Mouse (Mus musculus): ENCODE data around the gene Dpp8. TPM values are rescaled to one million over a fixed set of nuclear protein-coding genes. Genes with fewer than 3 reads are reported as not detected.

The Dpp8 gene
- polyA plus RNA-seq, 1 experiment = 77.6 TPM

DNA sequence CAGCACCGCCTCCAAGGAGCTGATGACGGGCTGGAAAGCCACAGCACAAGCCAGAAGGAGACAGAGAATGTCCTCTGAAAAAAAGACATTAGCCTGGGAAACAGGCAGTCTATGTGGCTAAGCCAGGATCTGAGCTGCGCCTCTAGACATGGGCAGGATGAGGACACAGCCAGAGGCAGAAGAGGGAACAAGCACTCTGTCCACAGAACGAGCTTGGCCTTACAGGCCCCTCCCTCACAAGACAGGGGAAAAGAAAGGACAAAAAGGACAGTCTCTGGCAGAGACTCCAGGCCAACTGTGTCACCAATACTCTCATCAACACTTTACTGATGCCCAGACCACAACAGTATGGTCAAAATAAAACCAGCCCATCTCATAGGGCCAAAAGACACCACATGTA, 30.7 kb upstream of the Dpp8 start:
- no peak for DNase-seq
- Histone ChIP-seq H3K4me3 (ENCODE audit: control insufficient read depth, insufficient read depth, low read length) (no peak overlapping the region), H3K27me3 (ENCODE audit: control insufficient read depth, insufficient read depth, low read length) (no peaks in the 10 kb centered on the region), H3K27ac (ENCODE audit: control insufficient read depth, insufficient read depth, low read length) (no peak overlapping the region), H3K4me1 (replicated peaks; ENCODE audit: control insufficient read depth, insufficient read depth, low read length) (no peaks in the 10 kb centered on the region), H3K36me3 (ENCODE audit: control insufficient read depth, insufficient read depth, low read length) (peaks cover 7% of the 10 kb centered on the region)
- 81% methylated on average over 4 of the region's 4 CpGs for WGBS
- TF ChIP-seq CTCF (IDR thresholded peaks at IDR 0.05; ENCODE audit: borderline replicate concordance, control insufficient read depth, extremely low read depth, insufficient read depth, low read length, poor library complexity) = no peak
- TF ChIP-seq POLR2A (IDR thresholded peaks at IDR 0.05; ENCODE audit: control insufficient read depth, extremely low read depth, insufficient read depth, low read length, poor library complexity) = no peak

- no peak for DNase-seq
- WGBS = 97% methylated on average over 8 of the region's 8 CpGs
- H3K27ac ChIP-seq (ENCODE audit: control insufficient read depth, insufficient read depth, low read length) = no peak overlapping the region
- H3K4me1 ChIP-seq (replicated peaks; ENCODE audit: control insufficient read depth, insufficient read depth, low read length) = 0 out of 2 replicates have a peak, but pooled peaks cover 2% of the 10 kb centered on the region
- no peak overlapping the region for H3K4me3 ChIP-seq (ENCODE audit: control insufficient read depth, insufficient read depth, low read length)
- TF ChIP-seq CTCF (IDR thresholded peaks at IDR 0.05; ENCODE audit: borderline replicate concordance, control insufficient read depth, extremely low read depth, insufficient read depth, low read length, poor library complexity) = no peak
- no peak for TF ChIP-seq POLR2A (IDR thresholded peaks at IDR 0.05; ENCODE audit: control insufficient read depth, extremely low read depth, insufficient read depth, low read length, poor library complexity)
- peaks cover 7% of the 10 kb centered on the region; the same call in 1 of the 2 replicates for H3K36me3 ChIP-seq (ENCODE audit: control insufficient read depth, insufficient read depth, low read length)
- H3K27me3 ChIP-seq (ENCODE audit: control insufficient read depth, insufficient read depth, low read length) = no peaks in the 10 kb centered on the region
Observed at GRCm38 (mm10) chr9:65005737-65006136, 26.5 kb upstream of the Dpp8 start.

GRCm38 (mm10) chr9:65010632-65011031, 21.6 kb upstream of the Dpp8 start:
- 66% methylated on average over 8 of the region's 8 CpGs for WGBS
- peak; percentile 13 for DNase-seq
- no peak for TF ChIP-seq CTCF (IDR thresholded peaks at IDR 0.05; ENCODE audit: borderline replicate concordance, control insufficient read depth, extremely low read depth, insufficient read depth, low read length, poor library complexity)
- TF ChIP-seq POLR2A (IDR thresholded peaks at IDR 0.05; ENCODE audit: control insufficient read depth, extremely low read depth, insufficient read depth, low read length, poor library complexity) = no peak

DNA sequence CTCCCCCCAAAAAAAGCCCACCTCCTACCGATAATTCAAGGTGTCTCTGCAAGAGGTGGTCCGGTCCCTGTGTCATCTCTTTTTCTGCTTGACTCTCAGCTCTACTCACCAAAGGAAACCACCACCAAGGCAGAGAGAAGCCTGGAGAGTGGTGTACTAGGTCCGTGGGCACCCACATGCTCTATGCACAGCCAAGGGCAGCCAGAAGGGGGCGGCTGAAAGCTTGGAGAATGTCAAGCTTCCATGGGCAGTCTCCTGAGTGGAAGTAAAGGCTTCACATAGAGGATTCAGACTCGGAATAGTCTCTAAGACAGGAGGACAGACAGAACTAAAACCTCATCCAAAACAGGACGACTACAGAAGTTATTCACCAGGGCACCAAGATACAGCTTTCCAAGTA, 20.9 kb upstream of the Dpp8 start:
- TF ChIP-seq POLR2A (IDR thresholded peaks at IDR 0.05; ENCODE audit: control insufficient read depth, extremely low read depth, insufficient read depth, low read length, poor library complexity) (no peak), CTCF (IDR thresholded peaks at IDR 0.05; ENCODE audit: borderline replicate concordance, control insufficient read depth, extremely low read depth, insufficient read depth, low read length, poor library complexity) (0 out of 2 replicates have a peak, but pooled peaks have one; percentile 24)
- no peak overlapping the region for H3K4me3 ChIP-seq (ENCODE audit: control insufficient read depth, insufficient read depth, low read length)
- no peaks in the 10 kb centered on the region for H3K27me3 ChIP-seq (ENCODE audit: control insufficient read depth, insufficient read depth, low read length)
- H3K4me1 ChIP-seq (replicated peaks; ENCODE audit: control insufficient read depth, insufficient read depth, low read length) = peaks cover 9% of the 10 kb centered on the region
- no peaks in the 10 kb centered on the region for H3K36me3 ChIP-seq (ENCODE audit: control insufficient read depth, insufficient read depth, low read length)
- WGBS = 73% methylated on average over 6 of the region's 6 CpGs
- peak; percentile 19 for DNase-seq
- no peak overlapping the region for H3K27ac ChIP-seq (ENCODE audit: control insufficient read depth, insufficient read depth, low read length)

More at GRCm38 (mm10) chr9:65010632-65011031, 21.6 kb upstream of the Dpp8 start:
- Histone ChIP-seq H3K4me1 (replicated peaks; ENCODE audit: control insufficient read depth, insufficient read depth, low read length) (peaks cover 7% of the 10 kb centered on the region), H3K27ac (ENCODE audit: control insufficient read depth, insufficient read depth, low read length) (no peak overlapping the region), H3K4me3 (ENCODE audit: control insufficient read depth, insufficient read depth, low read length) (no peak overlapping the region), H3K27me3 (ENCODE audit: control insufficient read depth, insufficient read depth, low read length) (no peaks in the 10 kb centered on the region), H3K36me3 (ENCODE audit: control insufficient read depth, insufficient read depth, low read length) (no peaks in the 10 kb centered on the region)

GRCm38 (mm10) chr9:65015461-65016222, 16.6 kb upstream of the Dpp8 start:
- peaks cover 8% of the 10 kb centered on the region for H3K4me1 ChIP-seq (replicated peaks; ENCODE audit: control insufficient read depth, insufficient read depth, low read length)
- H3K36me3 ChIP-seq (ENCODE audit: control insufficient read depth, insufficient read depth, low read length) = no peaks in the 10 kb centered on the region
- H3K27ac ChIP-seq (ENCODE audit: control insufficient read depth, insufficient read depth, low read length) = no peak overlapping the region
- no peaks in the 10 kb centered on the region for H3K27me3 ChIP-seq (ENCODE audit: control insufficient read depth, insufficient read depth, low read length)
- no peak overlapping the region for H3K4me3 ChIP-seq (ENCODE audit: control insufficient read depth, insufficient read depth, low read length)
- DNase-seq = no peak
- 87% methylated on average over 7 of the region's 7 CpGs for WGBS
- TF ChIP-seq CTCF (IDR thresholded peaks at IDR 0.05; ENCODE audit: borderline replicate concordance, control insufficient read depth, extremely low read depth, insufficient read depth, low read length, poor library complexity) = no peak
- TF ChIP-seq POLR2A (IDR thresholded peaks at IDR 0.05; ENCODE audit: control insufficient read depth, extremely low read depth, insufficient read depth, low read length, poor library complexity) = no peak

DNA sequence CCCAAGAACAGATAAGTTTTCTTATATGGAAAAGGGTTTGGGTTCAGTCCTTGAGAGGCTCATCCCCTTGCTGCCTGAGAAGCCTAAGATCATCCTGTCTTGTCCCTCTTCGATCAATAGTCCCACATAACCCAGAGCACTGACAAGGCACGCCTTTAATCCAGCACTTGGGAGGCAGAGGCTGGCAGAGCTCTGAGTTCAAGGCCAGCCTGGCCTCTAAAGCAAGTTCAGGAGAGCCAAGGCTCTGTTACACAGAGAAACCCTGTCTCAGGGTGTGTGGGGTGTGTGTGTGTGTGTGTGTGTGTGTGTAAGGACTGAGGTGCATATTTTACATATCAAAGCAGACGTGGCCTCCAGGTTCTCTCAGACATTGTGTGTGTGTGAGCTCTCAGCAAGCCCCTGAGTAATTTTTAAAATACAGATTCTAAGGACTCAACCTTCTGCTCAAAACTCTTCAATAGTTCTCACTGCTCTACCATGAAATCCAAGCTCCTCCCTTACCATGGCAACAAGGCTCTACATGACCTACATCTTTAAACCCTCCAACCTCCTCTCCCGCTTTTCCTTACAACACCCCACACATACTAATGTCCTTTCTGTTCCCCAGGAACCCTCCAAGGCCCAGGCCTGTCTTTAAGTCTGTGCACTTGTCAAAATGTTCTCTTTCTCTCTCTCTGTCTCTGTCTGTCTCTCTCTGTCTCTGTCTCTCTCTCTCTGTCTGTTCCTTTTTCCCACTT, 15.8 kb upstream of the Dpp8 start:
- TF ChIP-seq POLR2A (IDR thresholded peaks at IDR 0.05; ENCODE audit: control insufficient read depth, extremely low read depth, insufficient read depth, low read length, poor library complexity) (no peak), CTCF (IDR thresholded peaks at IDR 0.05; ENCODE audit: borderline replicate concordance, control insufficient read depth, extremely low read depth, insufficient read depth, low read length, poor library complexity) (no peak)
- no peaks in the 10 kb centered on the region for H3K27me3 ChIP-seq (ENCODE audit: control insufficient read depth, insufficient read depth, low read length)
- peaks cover 3% of the 10 kb centered on the region for H3K4me1 ChIP-seq (replicated peaks; ENCODE audit: control insufficient read depth, insufficient read depth, low read length)
- no peaks in the 10 kb centered on the region for H3K36me3 ChIP-seq (ENCODE audit: control insufficient read depth, insufficient read depth, low read length)
- no peak for DNase-seq
- no peak overlapping the region for H3K27ac ChIP-seq (ENCODE audit: control insufficient read depth, insufficient read depth, low read length)
- H3K4me3 ChIP-seq (ENCODE audit: control insufficient read depth, insufficient read depth, low read length) = no peak overlapping the region
- 94% methylated on average over 4 of the region's 4 CpGs for WGBS
